Mouse (Mus musculus) spleen, adult 2 months (tissue): ENCODE measurements at regions not wholly inside any gene's neighbourhood (a gene's known extent, or its start where the extent isn't known, plus 50 kb on each side); places are given as distances from the start of the nearest gene placed in this dataset.
"Not testable (repeated sequence)": the region's sequence is repeated elsewhere in the genome, so short reads cannot be mapped to it uniquely, and the experiment has no call there.

ENCODE experiments used
- DNase-seq, 2 experiments: peaks; one replicate each; pipeline versions ENCODE4 v3.0.0 to v3.0.0-alpha.2; 2012 to 2021; ENCODE audit warnings: low spot score in 2 of 2, low read depth in 1 of 2
- H3K27ac ChIP-seq: fragments of 200-500 bp; 2 replicates; pipeline ENCODE4 v1.5.1; 2012; ENCODE audit warnings: low read length, inconsistent platforms; ENCODE audit not compliant: insufficient read depth
- H3K27me3 ChIP-seq: fragments of 200-500 bp; 2 replicates; pipeline ENCODE4 v1.6.1; 2012; ENCODE audit warnings: mild to moderate bottlenecking, moderate library complexity, low read length, inconsistent platforms; ENCODE audit not compliant: control insufficient read depth, insufficient read depth
- H3K36me3 ChIP-seq: fragments of 200-500 bp; 2 replicates; pipeline ENCODE4 v1.6.1; 2012; ENCODE audit warnings: mild to moderate bottlenecking, low read length, inconsistent platforms; ENCODE audit not compliant: control insufficient read depth, insufficient read depth
- H3K4me1 ChIP-seq: fragments of 200-500 bp; 2 replicates; pipeline ENCODE4 v1.6.1; 2011; ENCODE audit warnings: inconsistent platforms; ENCODE audit not compliant: control insufficient read depth, insufficient read depth, insufficient read length
- H3K4me3 ChIP-seq: fragments of 200-500 bp; 2 replicates; pipeline ENCODE4 v1.5.1; 2011; ENCODE audit warnings: mild to moderate bottlenecking, inconsistent platforms; ENCODE audit not compliant: insufficient read depth, insufficient read length; ENCODE audit errors: extremely low read depth
- CTCF ChIP-seq: fragments of 200-500 bp; IDR thresholded peaks from 2 replicates; pipeline ENCODE4 v1.5.1; 2011; ENCODE audit warnings: mild to moderate bottlenecking, inconsistent platforms; ENCODE audit not compliant: insufficient read depth, insufficient read length, insufficient replicate concordance; ENCODE audit errors: extremely low read depth
- POLR2A ChIP-seq: fragments of 200-500 bp; IDR thresholded peaks from 2 replicates; pipeline ENCODE4 v1.6.1; 2011; ENCODE audit warnings: low read depth, low read length, inconsistent platforms
- WGBS: fragments of 180-500 bp; shearing (Covaris S2); methylation state at CpG from one replicate; pipeline ENCODE4 v1.1.7; 2018; 5-methylcytosine and 5-hydroxymethylcytosine counted together

DNA sequence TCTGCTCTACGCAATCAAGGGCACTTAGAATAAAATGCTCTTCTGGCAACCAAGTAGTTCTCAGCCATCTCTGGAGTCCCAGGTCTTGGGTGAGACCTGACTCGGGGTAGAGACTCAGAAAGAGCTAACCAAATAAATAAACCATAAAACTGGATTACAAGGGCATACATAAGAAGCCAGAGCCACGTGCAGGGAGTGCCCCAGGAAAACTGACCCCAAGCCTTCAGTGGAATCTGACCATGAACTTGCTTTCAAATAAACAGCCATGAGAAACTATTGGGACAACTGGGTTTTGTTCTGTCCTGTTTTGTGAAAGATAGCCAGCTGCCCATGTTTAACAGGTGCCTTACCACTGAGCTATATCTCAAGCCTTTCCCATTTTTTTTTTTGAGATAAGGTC lies 170.3 kb downstream of the Tomm20 start:
- TF ChIP-seq CTCF: no peak
- TF ChIP-seq POLR2A: no peak
- 85% methylated on average over 3 of the region's 3 CpGs for WGBS
- Histone ChIP-seq H3K36me3 (no peaks in the 10 kb centered on the region), H3K4me1 (peaks cover 10% of the 10 kb centered on the region; the same call in 1 of the 2 replicates), H3K27ac (no peak overlapping the region), H3K4me3 (no peak overlapping the region), H3K27me3 (no peaks in the 10 kb centered on the region)
- DNase-seq: no peak

DNA sequence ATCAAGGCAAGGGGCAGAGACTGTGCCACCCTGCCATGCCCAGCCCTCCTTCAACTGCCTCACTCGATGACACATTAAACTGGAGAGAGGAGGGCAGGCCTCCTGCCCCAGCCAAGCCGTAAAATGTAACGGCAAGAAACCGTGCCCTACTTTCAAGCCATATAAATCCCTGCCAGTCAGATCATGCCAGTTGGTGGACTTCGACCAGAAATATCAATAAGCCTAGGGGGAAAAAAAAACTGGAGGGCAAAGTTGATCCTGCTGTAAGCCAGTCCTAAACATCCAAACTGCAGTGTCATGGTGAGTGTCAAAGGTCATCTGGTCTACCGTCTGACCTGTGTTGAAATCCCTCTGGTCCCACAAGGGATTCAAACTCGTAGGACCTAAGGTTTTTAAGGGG lies 170.8 kb downstream of the Tomm20 start:
- WGBS: 89% methylated on average over 7 of the region's 7 CpGs
- Histone ChIP-seq H3K27ac (no peak overlapping the region), H3K36me3 (no peaks in the 10 kb centered on the region), H3K4me3 (no peak overlapping the region), H3K27me3 (no peaks in the 10 kb centered on the region), H3K4me1 (peaks cover 10% of the 10 kb centered on the region; the same call in 1 of the 2 replicates)
- DNase-seq: no peak
- TF ChIP-seq POLR2A (no peak), CTCF (no peak)

DNA sequence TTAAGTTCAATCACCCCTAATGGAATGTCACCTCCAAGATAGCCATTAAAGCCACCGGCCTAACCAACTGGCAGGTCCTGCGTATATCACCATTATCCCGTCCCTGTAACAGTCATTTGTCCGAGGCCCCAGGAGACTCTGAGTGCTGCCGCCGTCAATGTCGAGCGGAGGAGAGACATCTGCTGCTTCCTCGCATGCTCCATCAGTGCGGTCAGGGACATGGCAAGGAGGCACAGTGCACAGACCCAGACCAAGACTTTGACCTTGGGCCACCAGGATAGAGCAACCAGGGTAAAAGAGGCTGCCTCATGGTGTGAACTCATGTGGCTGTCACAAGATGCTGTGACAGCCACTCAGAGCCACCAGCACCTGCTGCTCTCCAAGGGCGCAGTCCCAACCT lies 172.9 kb downstream of the Tomm20 start:
- 97% methylated on average over 11 of the region's 11 CpGs for WGBS
- no peak overlapping the region for H3K4me3 ChIP-seq
- no peak for TF ChIP-seq CTCF
- no peak for TF ChIP-seq POLR2A
- H3K4me1 ChIP-seq: peaks cover 5% of the 10 kb centered on the region; the same call in 1 of the 2 replicates
- no peak overlapping the region for H3K27ac ChIP-seq
- H3K27me3 ChIP-seq: no peaks in the 10 kb centered on the region
- no peak for DNase-seq
- no peaks in the 10 kb centered on the region for H3K36me3 ChIP-seq

DNA sequence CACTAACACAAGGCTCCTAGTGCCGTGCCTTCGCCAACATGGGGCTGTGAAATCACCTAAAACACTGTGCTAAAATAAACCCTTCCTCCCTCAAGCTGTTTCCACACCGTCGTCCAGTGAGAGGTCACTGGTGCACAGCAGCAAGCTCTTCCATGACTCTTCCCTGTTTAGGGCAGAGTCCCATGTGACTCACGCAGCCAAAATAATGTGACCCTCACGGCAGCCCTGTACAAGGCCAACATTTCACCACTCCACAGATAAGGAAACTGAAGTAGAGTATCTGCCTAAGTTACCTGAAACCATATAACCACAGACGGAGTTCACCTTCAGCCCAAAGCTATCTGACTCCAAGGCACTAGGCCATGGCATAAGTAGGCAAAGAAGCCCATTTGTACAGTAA lies 173.4 kb downstream of the Tomm20 start:
- no peak for DNase-seq
- Histone ChIP-seq H3K4me3 (no peak overlapping the region), H3K36me3 (no peaks in the 10 kb centered on the region), H3K27ac (no peak overlapping the region), H3K27me3 (no peaks in the 10 kb centered on the region), H3K4me1 (peaks cover 5% of the 10 kb centered on the region; the same call in 1 of the 2 replicates)
- TF ChIP-seq POLR2A (no peak), CTCF (no peak)
- WGBS: 79% methylated on average over 7 of the region's 7 CpGs

DNA sequence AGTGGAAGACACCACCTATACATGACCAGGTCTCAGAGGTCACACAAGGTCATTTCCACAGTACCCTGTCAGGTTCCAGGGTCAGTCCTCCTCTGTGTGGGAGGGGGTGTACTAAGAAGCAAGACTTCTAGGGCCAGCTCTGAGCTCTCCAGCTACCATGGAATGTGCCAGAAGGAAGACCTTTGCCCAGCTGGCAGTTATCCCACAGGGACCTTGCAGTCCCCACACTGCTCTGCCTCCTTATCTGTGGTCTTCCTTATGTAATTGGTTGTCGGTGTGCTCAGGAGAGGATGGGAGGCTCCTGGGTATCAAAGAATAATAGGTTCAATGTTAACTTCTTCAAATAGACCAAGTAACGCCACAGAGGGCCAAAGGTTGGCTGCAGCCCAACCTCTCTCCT lies 175.3 kb downstream of the Tomm20 start:
- DNase-seq, H3K36me3 ChIP-seq: not testable (repeated sequence)

DNA sequence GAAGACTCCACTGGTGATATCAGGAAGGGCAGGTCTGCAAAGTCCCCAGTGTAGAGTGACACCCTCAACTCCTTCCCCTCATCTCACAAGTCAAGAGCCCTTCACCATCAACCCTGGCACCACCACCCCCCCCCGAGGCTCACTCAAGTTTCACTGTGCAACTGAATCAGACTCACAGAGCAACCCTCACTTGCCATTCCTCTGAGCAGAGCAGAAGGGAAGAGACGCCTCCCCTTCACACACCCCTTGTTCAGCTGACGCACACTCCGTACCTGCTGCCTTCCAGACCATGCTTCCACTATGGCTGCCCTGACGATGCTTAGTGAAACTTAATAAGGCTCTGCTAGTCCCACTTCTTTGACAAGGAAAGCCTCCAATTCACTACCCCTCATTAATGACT lies 174.4 kb upstream of the Irf2bp2 start:
- no peaks in the 10 kb centered on the region for H3K36me3 ChIP-seq
- no peak overlapping the region for H3K4me3 ChIP-seq
- TF ChIP-seq POLR2A (no peak), CTCF (no peak)
- DNase-seq: no peak
- peaks cover 5% of the 10 kb centered on the region; the same call in 1 of the 2 replicates for H3K4me1 ChIP-seq
- WGBS: 94% methylated on average over 5 of the region's 5 CpGs
- H3K27ac ChIP-seq: no peak overlapping the region
- H3K27me3 ChIP-seq: no peaks in the 10 kb centered on the region

More for the DNA sequence above, 175.3 kb downstream of the Tomm20 start:
- not testable (repeated sequence) for H3K4me1 ChIP-seq, H3K27ac ChIP-seq, H3K4me3 ChIP-seq, H3K27me3 ChIP-seq
- 84% methylated on average over 2 of the region's 2 CpGs for WGBS

DNA sequence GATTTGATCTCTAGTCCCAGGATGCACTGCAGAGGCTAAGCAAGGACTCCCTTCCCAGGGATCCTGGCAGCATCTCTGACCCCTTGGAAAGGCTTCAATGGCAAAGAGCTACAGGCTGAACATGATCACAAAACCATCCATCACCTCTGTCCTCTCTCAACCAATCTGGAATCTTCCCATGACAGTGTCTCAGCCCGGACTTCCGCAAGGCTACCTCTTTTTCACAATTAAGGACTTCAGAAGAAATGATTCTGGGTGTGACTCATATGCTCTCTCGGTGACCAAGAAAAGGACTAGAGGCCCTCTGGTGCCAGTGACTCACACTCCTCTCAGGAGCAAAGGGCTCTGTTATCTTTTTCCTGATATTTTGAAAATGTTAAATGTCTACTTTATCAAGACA lies 173.6 kb upstream of the Irf2bp2 start:
- H3K27me3 ChIP-seq: no peaks in the 10 kb centered on the region
- no peak for DNase-seq
- TF ChIP-seq POLR2A: no peak
- TF ChIP-seq CTCF: no peak
- WGBS: 84% methylated on average over 3 of the region's 3 CpGs
- H3K4me1 ChIP-seq: peaks cover 5% of the 10 kb centered on the region; the same call in 1 of the 2 replicates
- no peak overlapping the region for H3K27ac ChIP-seq
- no peak overlapping the region for H3K4me3 ChIP-seq
- no peaks in the 10 kb centered on the region for H3K36me3 ChIP-seq
